Mouse (Mus musculus) erythroblast, adult 5-6 weeks (primary cell): ENCODE measurements around the gene Aym1. TPM values are rescaled to one million over a fixed set of nuclear protein-coding genes. Genes with fewer than 3 reads are reported as not detected.
"Not testable (repeated sequence)": the region's sequence is repeated elsewhere in the genome, so short reads cannot be mapped to it uniquely, and the experiment has no call there.

Source experiments
- ATAC-seq: replicated peaks from 2 replicates; pipeline ENCODE4 v1.8.0; 2016; ENCODE audit warnings: moderate number of reproducible peaks, mild to moderate bottlenecking, moderate TSS enrichment, inconsistent platforms; ENCODE audit not compliant: poor library complexity, low FRiP score, severe bottlenecking
- total RNA-seq, 2 experiments: library from RNA; stranded (forward) in 1 of 2; stranded (reverse) in 1 of 2; fragments of 150-400 nt in 1 of 2; fragments of 200-764, 138-1000 nt in 1 of 2; gene quantifications; 2 replicates each; pipeline versions ENCODE4 v1.2.3 to v1.2.4; 2015 to 2017; ENCODE audit warnings: low replicate concordance in 2 of 2

Gene Aym1
- total RNA-seq, 2 experiments from 2014 or later: not detected

- ATAC-seq: no peak
Measured at GRCm38 (mm10) chr5:113351768-113352167, 5.3 kb upstream of the Aym1 start.

GRCm38 (mm10) chr5:113352636-113353035, 4.5 kb upstream of the Aym1 start:
- no peak for ATAC-seq

- no peak for ATAC-seq
Measured at GRCm38 (mm10) chr5:113354311-113354710, 2.8 kb upstream of the Aym1 start.

- no peak for ATAC-seq
Measured at GRCm38 (mm10) chr5:113357656-113358055, 562 bp downstream of the Aym1 start.

- no peak for ATAC-seq
Measured at GRCm38 (mm10) chr5:113358833-113359232, 1.7 kb downstream of the Aym1 start.

GRCm38 (mm10) chr5:113361283-113361682, 4.2 kb downstream of the Aym1 start:
- no peak for ATAC-seq

GRCm38 (mm10) chr5:113362258-113362996, 5.3 kb downstream of the Aym1 start:
- no peak for ATAC-seq

GRCm38 (mm10) chr5:113363177-113363576, 6.1 kb downstream of the Aym1 start:
- ATAC-seq: no peak

- ATAC-seq: no peak; the same call in 1 of the 2 replicates
Measured at GRCm38 (mm10) chr5:113365921-113366320, 8.8 kb downstream of the Aym1 start.

- not testable (repeated sequence) for ATAC-seq
Measured at GRCm38 (mm10) chr5:113367726-113368125, 10.6 kb downstream of the Aym1 start.

- no peak for ATAC-seq
Measured at GRCm38 (mm10) chr5:113369262-113369868, 12.3 kb downstream of the Aym1 start.

GRCm38 (mm10) chr5:113372449-113372848, 15.4 kb downstream of the Aym1 start:
- no peak for ATAC-seq

- ATAC-seq: no peak
Measured at GRCm38 (mm10) chr5:113372995-113373950, 16.2 kb downstream of the Aym1 start.

GRCm38 (mm10) chr5:113374290-113374689, 17.2 kb downstream of the Aym1 start:
- ATAC-seq: no peak

GRCm38 (mm10) chr5:113375783-113376182, 18.7 kb downstream of the Aym1 start:
- ATAC-seq: no peak

- ATAC-seq: no peak
Measured at GRCm38 (mm10) chr5:113376292-113376691, 19.2 kb downstream of the Aym1 start.

GRCm38 (mm10) chr5:113379416-113379815, 22.3 kb downstream of the Aym1 start:
- ATAC-seq: no peak

- ATAC-seq: no peak
Measured at GRCm38 (mm10) chr5:113380553-113380952, 23.5 kb downstream of the Aym1 start.

GRCm38 (mm10) chr5:113382580-113382979, 25.5 kb downstream of the Aym1 start:
- ATAC-seq: no peak

GRCm38 (mm10) chr5:113393766-113394165, 36.7 kb downstream of the Aym1 start:
- ATAC-seq: no peak
